Mouse (Mus musculus) stomach, postnatal 0 days (tissue): Measurements from ENCODE around the gene Hsd3b7. TPM values are rescaled to one million over a fixed set of nuclear protein-coding genes. Genes with fewer than 3 reads are reported as not detected.
A peak's percentile ranks its signal among the peaks of the same experiment; 100 is the strongest.

Source experiments
- ATAC-seq: fragments of 200-750 bp; cut with Nextera tagmentation; 2 replicates; pipeline ENCODE4 v1.8.0; 2017; ENCODE audit not compliant: low FRiP score, low TSS enrichment
- DNase-seq: peaks from one replicate; pipeline ENCODE4 v3.0.0-alpha.2; 2016; ENCODE audit warnings: low spot score
- H3K27ac ChIP-seq: fragments of 300-500 bp; sonication (generic); replicated peaks from 2 replicates; pipeline ENCODE4 v1.5.1; 2014; ENCODE audit warnings: mild to moderate bottlenecking, control low read depth
- H3K27me3 ChIP-seq: fragments of 300-500 bp; sonication (generic); 2 replicates; pipeline ENCODE4 v1.6.1; 2014; ENCODE audit warnings: low read length; ENCODE audit not compliant: control insufficient read depth, insufficient read depth
- H3K36me3 ChIP-seq: fragments of 300-500 bp; sonication (generic); 2 replicates; pipeline ENCODE4 v1.6.1; 2014; ENCODE audit warnings: low read length, mixed read lengths; ENCODE audit not compliant: control insufficient read depth, insufficient read depth
- H3K4me1 ChIP-seq: fragments of 300-500 bp; sonication (generic); replicated peaks from 2 replicates; pipeline ENCODE4 v1.6.1; 2014; ENCODE audit warnings: antibody characterized with exemption; ENCODE audit not compliant: control insufficient read depth, insufficient read depth
- H3K4me2 ChIP-seq: fragments of 300-500 bp; sonication (generic); replicated peaks from 2 replicates; pipeline ENCODE4 v1.6.1; 2014; ENCODE audit warnings: low read depth, mild to moderate bottlenecking, control low read depth, moderate library complexity
- H3K4me3 ChIP-seq: fragments of 300-500 bp; sonication (generic); 2 replicates; pipeline ENCODE4 v1.5.1; 2014; ENCODE audit warnings: low read depth, low read length, control low read depth
- H3K9ac ChIP-seq: fragments of 300-500 bp; sonication (generic); 2 replicates; pipeline ENCODE4 v1.6.1; 2014; ENCODE audit warnings: mild to moderate bottlenecking, low read length, control low read depth, mixed read lengths
- H3K9me3 ChIP-seq: fragments of 300-500 bp; sonication (generic); 2 replicates; pipeline ENCODE4 v1.6.1; 2016; ENCODE audit warnings: low read length; ENCODE audit not compliant: control insufficient read depth
- CTCF ChIP-seq: IDR thresholded peaks from 2 replicates; pipeline ENCODE4 v1.5.1; 2016; ENCODE audit warnings: antibody characterized with exemption, low read depth, mild to moderate bottlenecking, moderate library complexity
- EP300 ChIP-seq: optimal IDR thresholded peaks from 2 replicates; pipeline ENCODE3; 2016; ENCODE audit warnings: antibody characterized with exemption
- WGBS: fragments of 180-500 bp; shearing (Covaris S2); extraction: QIAGEN DNeasy Blood & Tissue Kit; methylation state at CpG from one replicate; pipeline ENCODE4 v1.1.7; 2014; 5-methylcytosine and 5-hydroxymethylcytosine counted together
- polyA plus RNA-seq: library from polyadenylated mRNA; unstranded; fragments of >200 nt; fragmentation: Nextera tagmentation; extraction: Ambion mirVana; gene quantifications from 2 replicates; pipeline ENCODE4 v1.2.1, GENCODE M21; 2015

The Hsd3b7 gene
- 31.7 and 32.3 TPM in 2 replicates for polyA plus RNA-seq

GRCm38 (mm10) chr7:127800435-127801009 lies at the start of gene Hsd3b7:
TSS of gene Hsd3b7 (plus strand) at chr7:127800604.
- H3K27me3 ChIP-seq: no peaks in the 10 kb centered on the region
- peaks cover 3% of the 10 kb centered on the region for H3K4me1 ChIP-seq
- TF ChIP-seq CTCF: peak; percentile 100
- TF ChIP-seq EP300: no peak
- peak within 1 kb of the TSS; percentile 52; the same call in 1 of the 2 replicates for H3K9ac ChIP-seq
- 14% methylated on average over 6 of the region's 6 CpGs for WGBS
- H3K4me2 ChIP-seq: peak within 1 kb of the TSS; percentile 51
- H3K27ac ChIP-seq: peak within 1 kb of the TSS; percentile 77
- H3K9me3 ChIP-seq: no peaks in the 10 kb centered on the region
- peak within 1 kb of the TSS; percentile 33 for H3K4me3 ChIP-seq
- H3K36me3 ChIP-seq: peaks cover 20% of the 10 kb centered on the region
- ATAC-seq: peak; percentile 91
- peak; percentile 97 for DNase-seq

GRCm38 (mm10) chr7:127751619-127752018 lies 48.8 kb upstream of the Hsd3b7 start:
- no peak for ATAC-seq
- 91% methylated on average over 5 of the region's 5 CpGs for WGBS
- Histone ChIP-seq H3K9me3 (no peaks in the 10 kb centered on the region), H3K4me1 (peaks cover 4% of the 10 kb centered on the region), H3K27ac (no peak overlapping the region), H3K27me3 (no peaks in the 10 kb centered on the region), H3K36me3 (peaks cover 25% of the 10 kb centered on the region), H3K9ac (no peak overlapping the region), H3K4me3 (no peak overlapping the region), H3K4me2 (no peak overlapping the region)
- no peak for TF ChIP-seq CTCF
- no peak for TF ChIP-seq EP300
- no peak for DNase-seq

- Histone ChIP-seq H3K4me1 (peaks cover 4% of the 10 kb centered on the region), H3K4me2 (no peak overlapping the region), H3K4me3 (no peak overlapping the region), H3K9ac (no peak overlapping the region), H3K9me3 (no peaks in the 10 kb centered on the region), H3K27me3 (no peaks in the 10 kb centered on the region), H3K36me3 (peaks cover 25% of the 10 kb centered on the region), H3K27ac (no peak overlapping the region)
- ATAC-seq: no peak
- WGBS: 95% methylated on average over 27 of the region's 27 CpGs
- TF ChIP-seq CTCF (no peak), EP300 (no peak)
- DNase-seq: no peak
Measured at GRCm38 (mm10) chr7:127752069-127752468, 48.3 kb upstream of the Hsd3b7 start.

- WGBS: 53% methylated on average over 5 of the region's 5 CpGs
- no peak for DNase-seq
- no peak overlapping the region for H3K4me2 ChIP-seq
- H3K9me3 ChIP-seq: no peaks in the 10 kb centered on the region
- no peaks in the 10 kb centered on the region for H3K27me3 ChIP-seq
- no peak overlapping the region for H3K4me3 ChIP-seq
- H3K4me1 ChIP-seq: no peaks in the 10 kb centered on the region
- peaks cover 26% of the 10 kb centered on the region for H3K36me3 ChIP-seq
- H3K9ac ChIP-seq: no peak overlapping the region
- H3K27ac ChIP-seq: no peak overlapping the region
- no peak for ATAC-seq
- no peak for TF ChIP-seq EP300
- no peak for TF ChIP-seq CTCF
Measured at GRCm38 (mm10) chr7:127753158-127753557, 47.2 kb upstream of the Hsd3b7 start.

GRCm38 (mm10) chr7:127753741-127754140 lies 46.7 kb upstream of the Hsd3b7 start:
- H3K36me3 ChIP-seq: peaks cover 26% of the 10 kb centered on the region
- H3K4me3 ChIP-seq: no peak overlapping the region
- H3K4me1 ChIP-seq: no peaks in the 10 kb centered on the region
- H3K9ac ChIP-seq: no peak overlapping the region
- H3K9me3 ChIP-seq: no peaks in the 10 kb centered on the region
- WGBS: 77% methylated on average over 7 of the region's 7 CpGs
- ATAC-seq (no peak), DNase-seq (no peak)
- no peak overlapping the region for H3K4me2 ChIP-seq
- H3K27me3 ChIP-seq: no peaks in the 10 kb centered on the region
- H3K27ac ChIP-seq: no peak overlapping the region
- TF ChIP-seq EP300 (no peak), CTCF (no peak)

GRCm38 (mm10) chr7:127759716-127760115 lies 40.7 kb upstream of the Hsd3b7 start:
- 53% methylated on average over 6 of the region's 6 CpGs for WGBS

More at GRCm38 (mm10) chr7:127759716-127760115, 40.7 kb upstream of the Hsd3b7 start:
- TF ChIP-seq CTCF (no peak), EP300 (no peak)
- no peaks in the 10 kb centered on the region for H3K9me3 ChIP-seq
- H3K36me3 ChIP-seq: peaks cover 11% of the 10 kb centered on the region
- DNase-seq (no peak), ATAC-seq (no peak)
- H3K27ac ChIP-seq: no peak overlapping the region; the same call in 1 of the 2 replicates
- H3K9ac ChIP-seq: no peak overlapping the region
- H3K4me1 ChIP-seq: no peaks in the 10 kb centered on the region
- H3K4me3 ChIP-seq: no peak overlapping the region
- no peaks in the 10 kb centered on the region for H3K27me3 ChIP-seq
- H3K4me2 ChIP-seq: no peak overlapping the region
